Mouse (Mus musculus): ENCODE measurements around the gene Slfn2. TPM values are rescaled to one million over a fixed set of nuclear protein-coding genes. Genes with fewer than 3 reads are reported as not detected.

The Slfn2 gene
- polyA plus RNA-seq, 1 experiment from 2014 or later: 1.9 TPM

DNA sequence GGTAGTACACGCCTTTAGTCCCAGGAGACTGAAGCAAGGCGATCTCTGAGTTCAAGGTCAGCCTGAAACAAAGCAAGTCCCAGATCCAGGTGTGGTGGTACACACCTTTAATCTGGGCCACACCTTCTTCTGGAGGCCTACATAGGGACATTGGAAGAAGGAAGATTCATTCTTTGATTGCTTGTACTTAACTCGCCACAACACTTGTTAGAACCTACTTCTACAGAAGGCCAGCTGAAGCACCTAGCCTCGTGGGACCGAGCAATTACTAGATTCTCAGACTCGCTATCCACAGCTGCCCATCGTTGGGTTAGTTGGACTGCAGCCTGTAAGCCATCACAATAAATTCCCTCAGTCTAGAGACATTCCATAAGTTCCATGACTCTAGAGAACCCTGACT is 3.1 kb upstream of the Slfn2 start:
- Histone ChIP-seq H3K27me3 (ENCODE audit: insufficient read depth, poor library complexity, severe bottlenecking) (no peaks in the 10 kb centered on the region; the same call in 1 of the 2 replicates), H3K4me3 (no peak overlapping the region), H3K36me3 (no peaks in the 10 kb centered on the region), H3K27ac (no peak overlapping the region), H3K9me3 (no peaks in the 10 kb centered on the region), H3K4me1 (replicated peaks) (no peaks in the 10 kb centered on the region)
- 89% methylated on average over 7 of the region's 7 CpGs for WGBS
- DNase-seq (ENCODE audit: low spot score): no peak

GRCm38 (mm10) chr11:83063126-83063525 is 1.8 kb upstream of the Slfn2 start:
- no peaks in the 10 kb centered on the region for H3K9me3 ChIP-seq
- H3K27me3 ChIP-seq (ENCODE audit: insufficient read depth, poor library complexity, severe bottlenecking): no peaks in the 10 kb centered on the region; the same call in 1 of the 2 replicates
- no peaks in the 10 kb centered on the region for H3K36me3 ChIP-seq
- no peak for DNase-seq (ENCODE audit: low spot score)
- WGBS: 87% methylated on average over 4 of the region's 4 CpGs
- no peak overlapping the region for H3K27ac ChIP-seq
- H3K4me1 ChIP-seq (replicated peaks): no peaks in the 10 kb centered on the region
- no peak overlapping the region for H3K4me3 ChIP-seq

- Histone ChIP-seq H3K27me3 (ENCODE audit: insufficient read depth, poor library complexity, severe bottlenecking) (no peaks in the 10 kb centered on the region; the same call in 1 of the 2 replicates), H3K4me1 (replicated peaks) (no peaks in the 10 kb centered on the region), H3K4me3 (no peak overlapping the region), H3K36me3 (no peaks in the 10 kb centered on the region), H3K9me3 (no peaks in the 10 kb centered on the region), H3K27ac (no peak overlapping the region)
- WGBS: 68% methylated on average over 3 of the region's 3 CpGs
- no peak for DNase-seq (ENCODE audit: low spot score)
Measured at GRCm38 (mm10) chr11:83063941-83064349, 967 bp upstream of the Slfn2 start.

- Histone ChIP-seq H3K9me3 (no peaks in the 10 kb centered on the region), H3K4me1 (replicated peaks) (no peaks in the 10 kb centered on the region), H3K36me3 (no peaks in the 10 kb centered on the region), H3K27ac (no peak overlapping the region), H3K4me3 (no peak overlapping the region), H3K27me3 (ENCODE audit: insufficient read depth, poor library complexity, severe bottlenecking) (no peaks in the 10 kb centered on the region; the same call in 1 of the 2 replicates)
- 25% methylated on average over 6 of the region's 6 CpGs for WGBS
- no peak for DNase-seq (ENCODE audit: low spot score)
Measured at GRCm38 (mm10) chr11:83065441-83066344, 781 bp downstream of the Slfn2 start.

DNA sequence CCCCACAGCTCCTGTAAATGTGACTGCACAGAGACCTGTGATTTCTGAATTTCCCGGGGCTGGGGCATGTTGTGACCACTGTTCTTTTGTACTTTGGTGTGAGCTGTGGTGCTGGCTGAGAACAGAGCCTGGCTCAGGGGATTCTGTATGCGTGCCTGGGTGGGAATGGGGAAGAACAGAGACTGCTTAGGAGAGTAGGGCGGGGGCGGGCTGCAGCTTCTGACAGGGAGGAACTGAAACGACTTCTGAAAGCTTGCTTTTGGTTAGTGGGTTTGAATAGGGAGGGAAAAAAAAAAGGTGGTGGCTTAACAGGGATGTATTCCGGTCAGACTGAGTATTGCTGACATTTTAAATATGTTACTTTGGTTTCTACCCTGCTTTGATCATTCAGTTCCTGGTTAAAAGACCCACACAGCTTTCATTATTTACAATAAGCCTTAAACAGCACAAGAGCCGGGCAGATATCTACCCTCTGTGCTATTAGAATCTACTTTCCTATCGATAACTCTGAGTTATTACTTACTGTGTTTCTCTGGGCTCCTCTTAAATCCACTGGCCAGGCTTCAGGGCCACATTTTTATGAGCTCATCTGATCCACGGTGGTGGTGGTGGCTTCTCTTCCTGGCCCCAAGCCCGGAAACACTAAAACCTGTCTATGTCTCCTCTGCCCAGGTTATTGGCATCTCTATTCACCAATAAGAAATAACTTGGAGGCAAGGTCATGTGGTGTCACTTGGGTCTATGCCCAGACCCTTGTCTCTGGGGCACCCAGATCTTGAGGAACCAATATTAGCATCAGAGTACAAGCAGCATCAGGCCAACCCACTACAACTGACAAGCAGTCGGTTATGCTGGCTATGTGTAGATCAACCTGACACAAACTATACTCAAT is 2.0 kb downstream of the Slfn2 start:
- DNase-seq (ENCODE audit: low spot score): no peak
- Histone ChIP-seq H3K4me1 (replicated peaks) (no peaks in the 10 kb centered on the region), H3K27me3 (ENCODE audit: insufficient read depth, poor library complexity, severe bottlenecking) (no peaks in the 10 kb centered on the region; the same call in 1 of the 2 replicates), H3K9me3 (no peaks in the 10 kb centered on the region), H3K4me3 (no peak overlapping the region), H3K36me3 (no peaks in the 10 kb centered on the region), H3K27ac (no peak overlapping the region)
- WGBS: 48% methylated on average over 11 of the region's 11 CpGs

GRCm38 (mm10) chr11:83067982-83068694 is 3.2 kb downstream of the Slfn2 start:
- 76% methylated on average over 4 of the region's 4 CpGs for WGBS
- DNase-seq (ENCODE audit: low spot score): no peak
- Histone ChIP-seq H3K27me3 (ENCODE audit: insufficient read depth, poor library complexity, severe bottlenecking) (no peaks in the 10 kb centered on the region; the same call in 1 of the 2 replicates), H3K27ac (no peak overlapping the region), H3K4me3 (no peak overlapping the region), H3K4me1 (replicated peaks) (no peaks in the 10 kb centered on the region), H3K36me3 (no peaks in the 10 kb centered on the region), H3K9me3 (no peaks in the 10 kb centered on the region)

GRCm38 (mm10) chr11:83070321-83070970 is 5.5 kb downstream of the Slfn2 start:
- no peak for DNase-seq (ENCODE audit: low spot score)
- Histone ChIP-seq H3K27me3 (ENCODE audit: insufficient read depth, poor library complexity, severe bottlenecking) (no peaks in the 10 kb centered on the region), H3K4me3 (no peak overlapping the region), H3K9me3 (no peaks in the 10 kb centered on the region), H3K4me1 (replicated peaks) (no peaks in the 10 kb centered on the region), H3K36me3 (no peaks in the 10 kb centered on the region), H3K27ac (no peak overlapping the region)
- WGBS: 85% methylated on average over 15 of the region's 15 CpGs

DNA sequence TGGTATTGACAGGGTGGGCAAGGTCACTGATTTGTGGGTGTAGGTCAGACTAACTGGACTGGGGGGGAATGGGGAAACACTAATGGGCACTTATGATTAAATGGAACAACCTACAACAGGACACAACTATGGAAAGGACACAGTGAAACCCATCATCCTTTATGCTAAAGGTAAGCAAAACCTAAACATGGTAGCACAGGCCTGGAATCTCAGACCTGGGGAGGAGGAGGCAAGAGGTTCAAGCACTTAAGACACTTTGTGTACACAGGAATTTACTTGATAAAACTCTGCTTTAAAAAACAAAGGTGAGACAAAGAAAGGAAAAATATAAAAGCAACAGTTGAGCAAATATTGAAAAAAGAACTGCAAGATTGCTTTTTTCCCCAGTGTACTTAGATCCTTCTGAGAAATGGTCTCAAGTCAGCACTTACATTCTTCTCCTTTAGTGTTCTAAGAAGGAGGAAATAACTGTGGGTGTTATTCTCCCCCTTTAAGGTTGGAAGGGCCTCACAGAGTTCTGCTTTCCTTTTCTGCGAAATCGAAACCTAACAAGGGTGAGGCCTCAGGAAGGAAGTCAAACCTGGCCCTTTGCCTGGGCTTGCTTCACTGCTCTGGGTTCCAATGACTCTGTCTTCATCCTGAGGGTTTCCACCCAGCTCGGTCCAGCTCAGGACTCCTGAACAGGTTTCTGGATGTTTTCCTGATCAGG is 13.0 kb downstream of the Slfn2 start:
- WGBS: 89% methylated on average over 3 of the region's 3 CpGs
- H3K36me3 ChIP-seq: no peaks in the 10 kb centered on the region
- DNase-seq (ENCODE audit: low spot score): no peak

DNA sequence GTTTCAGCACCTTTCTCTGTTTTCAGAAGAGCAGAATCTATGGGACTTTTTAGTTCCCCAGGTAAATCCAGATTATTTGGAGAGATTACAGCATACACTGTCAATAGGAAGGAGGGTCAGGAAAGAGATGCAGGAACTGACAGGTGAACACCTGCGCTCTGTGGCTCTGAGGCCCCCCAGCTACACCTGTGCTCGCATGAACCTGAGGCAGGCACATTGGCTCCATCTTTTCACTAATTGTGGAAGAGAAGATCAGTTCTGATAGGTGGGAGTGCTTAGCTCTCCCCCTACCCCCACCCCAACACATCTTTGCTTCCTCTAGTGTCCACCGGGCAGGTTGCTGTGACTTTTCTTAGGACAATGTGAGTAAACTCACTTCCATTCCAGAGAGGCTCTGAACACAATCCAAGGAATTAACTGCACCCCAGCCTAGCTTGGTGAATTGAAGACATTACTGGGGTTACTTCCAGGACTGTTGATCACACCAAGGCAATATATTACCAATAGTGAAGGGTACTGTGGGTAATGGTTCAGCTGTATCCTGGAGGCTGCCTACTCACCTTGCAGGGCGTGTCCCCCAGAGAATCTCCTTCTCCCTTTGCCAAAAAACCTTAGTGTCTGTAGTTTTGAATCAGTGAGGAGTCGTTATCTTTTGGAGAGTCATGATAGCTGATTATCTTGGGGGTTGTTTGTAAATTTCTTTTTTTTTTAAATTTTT is 13.7 kb downstream of the Slfn2 start:
- Histone ChIP-seq H3K4me3 (no peak overlapping the region), H3K27ac (no peak overlapping the region), H3K36me3 (no peaks in the 10 kb centered on the region), H3K9me3 (no peaks in the 10 kb centered on the region), H3K4me1 (replicated peaks) (no peaks in the 10 kb centered on the region), H3K27me3 (ENCODE audit: insufficient read depth, poor library complexity, severe bottlenecking) (no peaks in the 10 kb centered on the region)
- WGBS: 84% methylated on average over 5 of the region's 5 CpGs
- no peak for DNase-seq (ENCODE audit: low spot score)

More for the DNA sequence above, 13.0 kb downstream of the Slfn2 start:
- Histone ChIP-seq H3K9me3 (no peaks in the 10 kb centered on the region), H3K4me3 (no peak overlapping the region), H3K4me1 (replicated peaks) (no peaks in the 10 kb centered on the region), H3K27ac (no peak overlapping the region), H3K27me3 (ENCODE audit: insufficient read depth, poor library complexity, severe bottlenecking) (no peaks in the 10 kb centered on the region)

GRCm38 (mm10) chr11:83079487-83080199 is 14.7 kb downstream of the Slfn2 start:
- Histone ChIP-seq H3K27ac (no peak overlapping the region), H3K4me3 (no peak overlapping the region), H3K4me1 (replicated peaks) (no peaks in the 10 kb centered on the region), H3K27me3 (ENCODE audit: insufficient read depth, poor library complexity, severe bottlenecking) (no peaks in the 10 kb centered on the region), H3K36me3 (no peaks in the 10 kb centered on the region), H3K9me3 (no peaks in the 10 kb centered on the region)
- 82% methylated on average over 9 of the region's 9 CpGs for WGBS
- no peak for DNase-seq (ENCODE audit: low spot score)

Measured in hindbrain, embryonic 10.5 days (tissue).